Mouse (Mus musculus) left cerebral cortex, adult 8-10 months (tissue): ENCODE measurements around the gene Dnajc1. TPM values are rescaled to one million over a fixed set of nuclear protein-coding genes. Genes with fewer than 3 reads are reported as not detected.

Source experiments
- DNase-seq, 2 experiments: peaks; one replicate each; pipeline ENCODE4 v3.0.0; 2022; ENCODE audit warnings: low spot score in 2 of 2
- total RNA-seq, 4 experiments: library from RNA; stranded (reverse); gene quantifications; 2 replicates each; pipeline ENCODE4 v1.2.4; 2022

Gene Dnajc1
- total RNA-seq, 4 experiments from 2014 or later, result 18.1 to 21.1 (median 20.2) TPM

GRCm38 (mm10) chr2:18307440-18308305 lies 85.0 kb downstream of the Dnajc1 start:
- no peak for DNase-seq

- no peak for DNase-seq
Measured at GRCm38 (mm10) chr2:18300949-18301348, 91.7 kb downstream of the Dnajc1 start.

GRCm38 (mm10) chr2:18285175-18285574 lies 107.5 kb downstream of the Dnajc1 start:
- no peak for DNase-seq

GRCm38 (mm10) chr2:18265736-18266135 lies 126.9 kb downstream of the Dnajc1 start:
- no peak for DNase-seq

- no peak for DNase-seq
Measured at GRCm38 (mm10) chr2:18264579-18264978, 128.1 kb downstream of the Dnajc1 start.

GRCm38 (mm10) chr2:18262298-18262697 lies 130.3 kb downstream of the Dnajc1 start:
- DNase-seq, result no peak

GRCm38 (mm10) chr2:18249224-18249623 lies 143.4 kb downstream of the Dnajc1 start:
- DNase-seq, result no peak

GRCm38 (mm10) chr2:18235524-18235923 lies 157.1 kb downstream of the Dnajc1 start:
- no peak for DNase-seq

- no peak for DNase-seq
Measured at GRCm38 (mm10) chr2:18232883-18233567, 159.6 kb downstream of the Dnajc1 start.

GRCm38 (mm10) chr2:18231143-18231542 lies 161.5 kb downstream of the Dnajc1 start:
- no peak for DNase-seq

- no peak for DNase-seq
Measured at GRCm38 (mm10) chr2:18229279-18229678, 163.4 kb downstream of the Dnajc1 start.

GRCm38 (mm10) chr2:18228486-18229062 lies 164.1 kb downstream of the Dnajc1 start:
- no peak for DNase-seq

- no peak for DNase-seq
Measured at GRCm38 (mm10) chr2:18219569-18219968, 173.1 kb downstream of the Dnajc1 start.

- no peak for DNase-seq
Measured at GRCm38 (mm10) chr2:18219136-18219535, 173.5 kb downstream of the Dnajc1 start.

GRCm38 (mm10) chr2:18218500-18218899 lies 174.1 kb downstream of the Dnajc1 start:
- DNase-seq, result no peak

- peak in 1 of 2 experiments; percentile 40 for DNase-seq
Measured at GRCm38 (mm10) chr2:18217867-18218266, 174.8 kb downstream of the Dnajc1 start.

GRCm38 (mm10) chr2:18214031-18214430 lies 178.6 kb downstream of the Dnajc1 start:
- no peak for DNase-seq

- DNase-seq, result no peak
Measured at GRCm38 (mm10) chr2:18209948-18210347, 182.7 kb downstream of the Dnajc1 start.

- no peak for DNase-seq
Measured at GRCm38 (mm10) chr2:18209211-18209823, 183.3 kb downstream of the Dnajc1 start.

- DNase-seq, result peak in 1 of 2 experiments; percentile 74
Measured at GRCm38 (mm10) chr2:18208578-18208977, 184.1 kb downstream of the Dnajc1 start.

GRCm38 (mm10) chr2:18206811-18207210 lies 185.8 kb downstream of the Dnajc1 start:
- DNase-seq, result peak in 1 of 2 experiments; percentile 53

- no peak for DNase-seq
Measured at GRCm38 (mm10) chr2:18205118-18205517, 187.5 kb downstream of the Dnajc1 start.
